Mouse (Mus musculus): ENCODE results near the gene Gdf5.

Gdf5 gene

GRCm38 (mm10) chr2:155945124-155945523, at the start of gene Gdf5:
Gene Gdf5 (minus strand): TSS chr2:155945367.
- in situ Hi-C loops (cut with MseI, MboI): loop anchor here (5.0 kb wide), 2 partner anchors 98 to 103 kb away; no protein-coding TSS in a partner anchor

GRCm38 (mm10) chr2:155991863-155992321, 46.7 kb upstream of the Gdf5 start:
- in situ Hi-C loops (cut with MseI, MboI): no loop called here

GRCm38 (mm10) chr2:155991151-155991550, 46.0 kb upstream of the Gdf5 start:
- in situ Hi-C loops (cut with MseI, MboI): no loop called here

- in situ Hi-C loops (cut with MseI, MboI): no loop called here
Observed at GRCm38 (mm10) chr2:155989085-155989484, 43.9 kb upstream of the Gdf5 start.

- in situ Hi-C loops (cut with MseI, MboI): no loop called here
Observed at GRCm38 (mm10) chr2:155987131-155987530, 42.0 kb upstream of the Gdf5 start.

GRCm38 (mm10) chr2:155985776-155986175, 40.6 kb upstream of the Gdf5 start:
- in situ Hi-C loops (cut with MseI, MboI): no loop called here

- in situ Hi-C loops (cut with MseI, MboI): no loop called here
Observed at GRCm38 (mm10) chr2:155979328-155979991, 34.3 kb upstream of the Gdf5 start.

GRCm38 (mm10) chr2:155974087-155974731, 29.0 kb upstream of the Gdf5 start:
- in situ Hi-C loops (cut with MseI, MboI): no loop called here

- in situ Hi-C loops (cut with MseI, MboI): no loop called here
Observed at GRCm38 (mm10) chr2:155973348-155973747, 28.2 kb upstream of the Gdf5 start.

GRCm38 (mm10) chr2:155962991-155963390, 17.8 kb upstream of the Gdf5 start:
- in situ Hi-C loops (cut with MseI, MboI): no loop called here

- in situ Hi-C loops (cut with MseI, MboI): no loop called here
Observed at GRCm38 (mm10) chr2:155961862-155962261, 16.7 kb upstream of the Gdf5 start.

GRCm38 (mm10) chr2:155959981-155960380, 14.8 kb upstream of the Gdf5 start:
- in situ Hi-C loops (cut with MseI, MboI): no loop called here

- in situ Hi-C loops (cut with MseI, MboI): no loop called here
Observed at GRCm38 (mm10) chr2:155956134-155957059, 11.2 kb upstream of the Gdf5 start, which contains the start of gene Cep250. Gene Cep250 (plus strand): TSS chr2:155956458.

GRCm38 (mm10) chr2:155952006-155952405, 6.8 kb upstream of the Gdf5 start:
- in situ Hi-C loops (cut with MseI, MboI): no loop called here

- in situ Hi-C loops (cut with MseI, MboI): loop anchor here (5.0 kb wide), 2 partner anchors 102 to 107 kb away; no protein-coding TSS in a partner anchor
Observed at GRCm38 (mm10) chr2:155949362-155949761, 4.2 kb upstream of the Gdf5 start.

- in situ Hi-C loops (cut with MseI, MboI): loop anchor here (5.0 kb wide), 2 partner anchors 100 to 105 kb away; no protein-coding TSS in a partner anchor
Observed at GRCm38 (mm10) chr2:155947390-155948002, 2.3 kb upstream of the Gdf5 start.

GRCm38 (mm10) chr2:155946499-155946898, 1.3 kb upstream of the Gdf5 start:
- in situ Hi-C loops (cut with MseI, MboI): loop anchor here (5.0 kb wide), 2 partner anchors 99 to 104 kb away; no protein-coding TSS in a partner anchor

- in situ Hi-C loops (cut with MseI, MboI): loop anchor here (5.0 kb wide), 2 partner anchors 99 to 104 kb away; no protein-coding TSS in a partner anchor
Observed at GRCm38 (mm10) chr2:155946069-155946468, 902 bp upstream of the Gdf5 start.

GRCm38 (mm10) chr2:155945580-155945979, 413 bp upstream of the Gdf5 start:
- in situ Hi-C loops (cut with MseI, MboI): loop anchor here (5.0 kb wide), 2 partner anchors 98 to 103 kb away; no protein-coding TSS in a partner anchor

- in situ Hi-C loops (cut with MseI, MboI): loop anchor here (5.0 kb wide), 2 partner anchors 97 to 102 kb away; no protein-coding TSS in a partner anchor
Observed at GRCm38 (mm10) chr2:155944685-155945084, 482 bp downstream of the Gdf5 start.

- in situ Hi-C loops (cut with MseI, MboI): no loop called here
Observed at GRCm38 (mm10) chr2:155943463-155943862, 1.7 kb downstream of the Gdf5 start.

Data from mouse trophoblast stem cell (cell line).